ENCODE assay signal across 8 mouse cellular contexts in genomic region chr6:117879408-117880115, GRCm38 (mm10). TPM values are rescaled to one million over a fixed set of nuclear protein-coding genes. Genes with fewer than 3 reads are reported as not detected.
A peak's percentile ranks its signal among the peaks of the same experiment; 100 is the strongest.
DNase-seq lines count a peak whose midpoint lies in the region; ATAC-seq and TF ChIP-seq lines count a peak whose summit lies in the region.

No protein-coding gene starts in this region.

- no peak for TF ChIP-seq EP300 in CH12.LX (IDR thresholded peaks at IDR 0.05; ENCODE audit: low read length)

- peak; percentile 86 for TF ChIP-seq POLR2A in CH12.LX (IDR thresholded peaks at IDR 0.05; ENCODE audit: low read depth, low read length)

- peak; percentile 48 to 95 for TF ChIP-seq CTCF in CH12.LX (conservative IDR thresholded peaks at IDR 0.05 in 1 of 2, IDR thresholded peaks at IDR 0.05 in 1 of 2; ENCODE audit: low read depth in 2 of 2, low read length in 2 of 2)

- peaks cover 0 to 6% of the 10 kb centered on the region in 2 experiments for H3K36me3 ChIP-seq in CH12.LX (replicated peaks in 1 of 2; ENCODE audit: control insufficient read depth in 1 of 2, insufficient read depth in 1 of 2, low read length in 1 of 2)
- H3K36me3 ChIP-seq in forebrain, embryonic 11.5 days (ENCODE audit: control insufficient read depth, insufficient read depth, low read length) = no peaks in the 10 kb centered on the region
- H3K36me3 ChIP-seq in heart, embryonic 16.5 days (ENCODE audit: control insufficient read depth, insufficient read depth) = no peaks in the 10 kb centered on the region
- no peaks in the 10 kb centered on the region for H3K36me3 ChIP-seq in liver, embryonic 15.5 days (replicated peaks)
- H3K36me3 ChIP-seq in neural tube, embryonic 12.5 days = no peaks in the 10 kb centered on the region

- H3K27me3 ChIP-seq in CH12.LX (replicated peaks) = no peaks in the 10 kb centered on the region
- no peaks in the 10 kb centered on the region for H3K27me3 ChIP-seq in forebrain, embryonic 11.5 days (ENCODE audit: control insufficient read depth, insufficient read depth, low read length)
- no peaks in the 10 kb centered on the region for H3K27me3 ChIP-seq in heart, embryonic 16.5 days (ENCODE audit: control insufficient read depth, insufficient read depth, low read length)
- H3K27me3 ChIP-seq in liver, embryonic 15.5 days = no peaks in the 10 kb centered on the region
- no peaks in the 10 kb centered on the region for H3K27me3 ChIP-seq in neural tube, embryonic 12.5 days (replicated peaks)

- H3K9me3 ChIP-seq in CH12.LX (replicated peaks; ENCODE audit: low read length) = no peaks in the 10 kb centered on the region
- H3K9me3 ChIP-seq in forebrain, embryonic 11.5 days (ENCODE audit: control insufficient read depth, low read length) = no peaks in the 10 kb centered on the region
- H3K9me3 ChIP-seq in heart, embryonic 16.5 days (replicated peaks; ENCODE audit: control insufficient read depth, low read length) = no peaks in the 10 kb centered on the region
- no peaks in the 10 kb centered on the region for H3K9me3 ChIP-seq in liver, embryonic 15.5 days (replicated peaks)
- no peaks in the 10 kb centered on the region for H3K9me3 ChIP-seq in neural tube, embryonic 12.5 days

- peak overlapping the region; percentile 86 for H3K9ac ChIP-seq in CH12.LX (ENCODE audit: insufficient read depth, low read depth)
- peak overlapping the region; percentile 80 for H3K9ac ChIP-seq in forebrain, embryonic 11.5 days (ENCODE audit: low read length)
- H3K9ac ChIP-seq in heart, embryonic 16.5 days (ENCODE audit: low read length) = peak overlapping the region; percentile 92
- H3K9ac ChIP-seq in liver, embryonic 15.5 days = peak overlapping the region; percentile 88
- peak overlapping the region; percentile 61 for H3K9ac ChIP-seq in neural tube, embryonic 12.5 days

- WGBS in forebrain, embryonic 11.5 days = under 1% methylated on average over 67 of the region's 67 CpGs
- WGBS in heart, embryonic 16.5 days = under 1% methylated on average over 67 of the region's 67 CpGs
- under 1% methylated on average over 67 of the region's 67 CpGs for WGBS in liver, embryonic 15.5 days (ENCODE audit: insufficient replicate concordance)
- WGBS in neural tube, embryonic 12.5 days = under 1% methylated on average over 67 of the region's 67 CpGs

- H3K4me2 ChIP-seq in CH12.LX (ENCODE audit: insufficient read depth, low read depth, poor library complexity, severe bottlenecking) = no peak overlapping the region
- peak overlapping the region; percentile 70 for H3K4me2 ChIP-seq in forebrain, embryonic 11.5 days (ENCODE audit: low read depth, low read length, severe bottlenecking)
- H3K4me2 ChIP-seq in heart, embryonic 16.5 days (ENCODE audit: low read depth, low read length) = peak overlapping the region; percentile 85
- peak overlapping the region; percentile 95 for H3K4me2 ChIP-seq in liver, embryonic 15.5 days
- H3K4me2 ChIP-seq in neural tube, embryonic 12.5 days (replicated peaks) = peak overlapping the region; percentile 66

- no peaks in the 10 kb centered on the region for H3K79me2 ChIP-seq in CH12.LX (replicated peaks; ENCODE audit: control insufficient read depth, extremely low read depth, insufficient read depth, poor library complexity, severe bottlenecking)

- dilution Hi-C loops in CH12.LX (cut with MboI; ENCODE audit: extremely low pct_ligation_motif_present, extremely low pct_unique_long_range_greater_than_20kb, low sequenced_read_pairs) = no loop called here

- H3K27ac ChIP-seq in CH12.LX (ENCODE audit: insufficient read depth, low read depth) = peak overlapping the region; percentile 94
- peak overlapping the region; percentile 97 for H3K27ac ChIP-seq in forebrain, embryonic 11.5 days (ENCODE audit: low read depth, low read length)
- H3K27ac ChIP-seq in heart, embryonic 16.5 days (ENCODE audit: low read length) = peak overlapping the region; percentile 100
- peak overlapping the region; percentile 100 for H3K27ac ChIP-seq in liver, embryonic 15.5 days (replicated peaks)
- peak overlapping the region; percentile 90 for H3K27ac ChIP-seq in neural tube, embryonic 12.5 days

- DNase-seq in CH12.LX (ENCODE audit: extremely low read depth) = peak; percentile 99
- peak; percentile 99 for DNase-seq in c-Kit-positive CD71-positive TER-119-negative erythroid progenitor cells, embryonic 14.5 days (ENCODE audit: low read depth)
- peak; percentile 100 for DNase-seq in forebrain, embryonic 11.5 days (ENCODE audit: low spot score)
- peak; percentile 98 to 99 for DNase-seq in kidney, postnatal 36 days
- peak; percentile 97 for DNase-seq in telencephalon, adult 2 months (ENCODE audit: low read depth, low spot score)

- in situ Hi-C loops in CH12.LX (cut with MboI; ENCODE audit: low pct_ligation_motif_present, low pct_unique_long_range_greater_than_20kb, low sequenced_read_pairs) = loop anchor here (5.0 kb wide), 1 partner anchor 38 kb away; no protein-coding TSS in a partner anchor

- peak; percentile 56 for TF ChIP-seq RAD21 in CH12.LX (IDR thresholded peaks at IDR 0.05; ENCODE audit: low read depth, low read length)

- ATAC-seq in forebrain, embryonic 11.5 days (replicated peaks; ENCODE audit: low FRiP score) = peak; percentile 96
- ATAC-seq in heart, embryonic 16.5 days (replicated peaks; ENCODE audit: extremely low read depth, insufficient read depth, low FRiP score) = peak; percentile 94
- ATAC-seq in liver, embryonic 15.5 days (ENCODE audit: insufficient read depth) = peak; percentile 90
- peak; percentile 94 for ATAC-seq in neural tube, embryonic 12.5 days (ENCODE audit: low FRiP score, low read depth)

- peaks cover 5 to 35% of the 10 kb centered on the region in 2 experiments; a peak in 3 of 4 replicates for H3K4me1 ChIP-seq in CH12.LX (ENCODE audit: control insufficient read depth in 1 of 2, insufficient read depth in 2 of 2)
- H3K4me1 ChIP-seq in forebrain, embryonic 11.5 days (replicated peaks; ENCODE audit: control insufficient read depth, insufficient read depth, low read length) = no peaks in the 10 kb centered on the region; the same call in 1 of the 2 replicates
- peaks cover 8% of the 10 kb centered on the region for H3K4me1 ChIP-seq in heart, embryonic 16.5 days (ENCODE audit: control insufficient read depth, insufficient read depth, low read length)
- peaks cover 45% of the 10 kb centered on the region for H3K4me1 ChIP-seq in liver, embryonic 15.5 days (replicated peaks)
- 0 out of 2 replicates have a peak, but pooled peaks cover 2% of the 10 kb centered on the region for H3K4me1 ChIP-seq in neural tube, embryonic 12.5 days

- peak overlapping the region; percentile 66 to 83 (median 68) for H3K4me3 ChIP-seq in CH12.LX (replicated peaks in 1 of 3; ENCODE audit: low read depth in 2 of 3, low read length in 2 of 3, poor library complexity in 1 of 3)
- H3K4me3 ChIP-seq in forebrain, embryonic 11.5 days (ENCODE audit: low read depth, low read length) = peak overlapping the region; percentile 38
- H3K4me3 ChIP-seq in heart, embryonic 16.5 days (ENCODE audit: low read length) = peak overlapping the region; percentile 66
- peak overlapping the region; percentile 72 for H3K4me3 ChIP-seq in liver, embryonic 15.5 days (replicated peaks)
- peak overlapping the region; percentile 48 for H3K4me3 ChIP-seq in neural tube, embryonic 12.5 days

TF ChIP-seq in CH12.LX, 34 proteins besides CTCF, POLR2A, EP300 and RAD21 (continues in another document):
- TF ChIP-seq SMC3 (IDR thresholded peaks at IDR 0.05; ENCODE audit: low read depth, low read length) (peak; percentile 70), RCOR1 (conservative IDR thresholded peaks at IDR 0.05; ENCODE audit: low read depth, low read length) (no peak; the same call in none of the 2 replicates), E2F4 (IDR thresholded peaks at IDR 0.05; ENCODE audit: insufficient replicate concordance, low read depth, low read length) (peak; percentile 78; the same call in 1 of the 2 replicates), TBP (conservative IDR thresholded peaks at IDR 0.05; ENCODE audit: low read depth, low read length) (peak; percentile 42)

RNA-seq across cellular contexts. Expression of gene Zfp239, which starts 17.7 kb away (rescaled TPM):
- 13.1 and 16.2 TPM in 2 replicates for total RNA-seq in CH12.LX (2012; rRNA removed)
- 19.6 and 20.4 TPM in 2 replicates for total RNA-seq in CH12.LX (2014; rRNA removed)
- polyA plus RNA-seq in CH12.LX (2012; ENCODE audit: insufficient read length, low read depth) = 15.1 and 16.6 TPM in 2 replicates
- 14.4 and 16.9 TPM in 2 replicates for polyA plus RNA-seq in forebrain, embryonic 11.5 days (2014; fragmentation: Nextera tagmentation; extraction: Ambion mirVana)
- polyA plus RNA-seq in heart, embryonic 16.5 days (2015; fragmentation: Nextera tagmentation; extraction: Ambion mirVana) = 2.0 and 3.0 TPM in 2 replicates
- 2.0 and 2.4 TPM in 2 replicates for polyA plus RNA-seq in liver, embryonic 15.5 days (2015; fragmentation: Nextera tagmentation; extraction: Ambion mirVana)
- polyA plus RNA-seq in neural tube, embryonic 12.5 days (2016; fragmentation: Nextera tagmentation; extraction: Ambion mirVana) = 11.1 and 12.0 TPM in 2 replicates

RNA-seq across cellular contexts. Expression of gene Hnrnpf, which starts 20.6 kb away (rescaled TPM):
- total RNA-seq in CH12.LX (2012; rRNA removed) = 598 and 821 TPM in 2 replicates
- total RNA-seq in CH12.LX (2014; rRNA removed) = 1,196 and 1,374 TPM in 2 replicates
- 790 and 847 TPM in 2 replicates for polyA plus RNA-seq in CH12.LX (2012; ENCODE audit: insufficient read length, low read depth)
- 782 and 811 TPM in 2 replicates for polyA plus RNA-seq in forebrain, embryonic 11.5 days (2014; fragmentation: Nextera tagmentation; extraction: Ambion mirVana)
- polyA plus RNA-seq in heart, embryonic 16.5 days (2015; fragmentation: Nextera tagmentation; extraction: Ambion mirVana) = 528 and 599 TPM in 2 replicates
- 476 and 487 TPM in 2 replicates for polyA plus RNA-seq in liver, embryonic 15.5 days (2015; fragmentation: Nextera tagmentation; extraction: Ambion mirVana)
- 463 and 469 TPM in 2 replicates for polyA plus RNA-seq in neural tube, embryonic 12.5 days (2016; fragmentation: Nextera tagmentation; extraction: Ambion mirVana)

RNA-seq across cellular contexts. Expression of gene Zfp637, which starts 38.6 kb away (rescaled TPM):
- total RNA-seq in CH12.LX (2012; rRNA removed) (19.7 and 21.7 TPM in 2 replicates), CH12.LX (2014; rRNA removed) (18.7 and 21.3 TPM in 2 replicates)
- 11.9 and 12.5 TPM in 2 replicates for polyA plus RNA-seq in CH12.LX (2012; ENCODE audit: insufficient read length, low read depth)
- polyA plus RNA-seq in forebrain, embryonic 11.5 days (2014; fragmentation: Nextera tagmentation; extraction: Ambion mirVana) = 118 and 123 TPM in 2 replicates
- 66.9 and 68.9 TPM in 2 replicates for polyA plus RNA-seq in heart, embryonic 16.5 days (2015; fragmentation: Nextera tagmentation; extraction: Ambion mirVana)
- polyA plus RNA-seq in liver, embryonic 15.5 days (2015; fragmentation: Nextera tagmentation; extraction: Ambion mirVana) = 29.5 and 31.6 TPM in 2 replicates
- 128 and 130 TPM in 2 replicates for polyA plus RNA-seq in neural tube, embryonic 12.5 days (2016; fragmentation: Nextera tagmentation; extraction: Ambion mirVana)

RNA-seq across cellular contexts. Expression of gene Fxyd4, which starts 57.9 kb away (rescaled TPM):
- not detected in 2 replicates for total RNA-seq in CH12.LX (2012; rRNA removed)
- not detected in 2 replicates for total RNA-seq in CH12.LX (2014; rRNA removed)
- 0.55 TPM in 1 of 2 replicates, not detected in the other for polyA plus RNA-seq in CH12.LX (2012; ENCODE audit: insufficient read length, low read depth)
- 2.8 and 3.9 TPM in 2 replicates for polyA plus RNA-seq in forebrain, embryonic 11.5 days (2014; fragmentation: Nextera tagmentation; extraction: Ambion mirVana)
- 1.8 and 1.9 TPM in 2 replicates for polyA plus RNA-seq in heart, embryonic 16.5 days (2015; fragmentation: Nextera tagmentation; extraction: Ambion mirVana)
- 0.36 and 0.47 TPM in 2 replicates for polyA plus RNA-seq in liver, embryonic 15.5 days (2015; fragmentation: Nextera tagmentation; extraction: Ambion mirVana)
- 1.2 and 2.7 TPM in 2 replicates for polyA plus RNA-seq in neural tube, embryonic 12.5 days (2016; fragmentation: Nextera tagmentation; extraction: Ambion mirVana)

Comparison
In these comparisons a context has a peak if more than half of its experiments do, and no peak if none do; other contexts are left out.
1. Peak in every context shown above with its lines: DNase-seq, ATAC-seq, H3K4me3 ChIP-seq and H3K27ac ChIP-seq.